Mouse (Mus musculus): Measurements from ENCODE around the gene Mtmr6.
"Not testable (repeated sequence)": the region's sequence is repeated elsewhere in the genome, so short reads cannot be mapped to it uniquely, and the experiment has no call there.

The Mtmr6 gene

GRCm38 (mm10) chr14:60290363-60290762 is 25.3 kb downstream of the Mtmr6 start:
- in situ Hi-C loops (cut with MboI) = no loop called here

DNA sequence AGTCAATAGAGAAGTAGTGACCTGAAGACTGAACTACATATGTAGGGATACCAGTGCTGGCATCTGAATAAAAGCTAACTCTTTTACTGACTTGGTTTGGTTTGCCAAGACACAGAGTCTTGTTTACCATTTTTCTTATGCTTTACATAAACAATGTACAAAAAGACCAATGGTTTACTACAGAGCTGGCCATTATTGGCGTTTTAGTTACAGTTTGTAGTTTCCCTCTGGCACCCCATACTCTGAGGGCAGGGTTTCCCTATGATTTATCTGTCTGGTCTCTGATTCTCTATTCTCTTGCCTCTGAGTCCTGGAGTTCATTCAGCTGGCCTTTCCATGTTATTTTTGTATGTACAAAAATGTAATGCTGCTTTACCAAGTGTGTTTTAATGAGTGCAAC is 30.5 kb downstream of the Mtmr6 start:
- in situ Hi-C loops (cut with MboI) = no loop called here

DNA sequence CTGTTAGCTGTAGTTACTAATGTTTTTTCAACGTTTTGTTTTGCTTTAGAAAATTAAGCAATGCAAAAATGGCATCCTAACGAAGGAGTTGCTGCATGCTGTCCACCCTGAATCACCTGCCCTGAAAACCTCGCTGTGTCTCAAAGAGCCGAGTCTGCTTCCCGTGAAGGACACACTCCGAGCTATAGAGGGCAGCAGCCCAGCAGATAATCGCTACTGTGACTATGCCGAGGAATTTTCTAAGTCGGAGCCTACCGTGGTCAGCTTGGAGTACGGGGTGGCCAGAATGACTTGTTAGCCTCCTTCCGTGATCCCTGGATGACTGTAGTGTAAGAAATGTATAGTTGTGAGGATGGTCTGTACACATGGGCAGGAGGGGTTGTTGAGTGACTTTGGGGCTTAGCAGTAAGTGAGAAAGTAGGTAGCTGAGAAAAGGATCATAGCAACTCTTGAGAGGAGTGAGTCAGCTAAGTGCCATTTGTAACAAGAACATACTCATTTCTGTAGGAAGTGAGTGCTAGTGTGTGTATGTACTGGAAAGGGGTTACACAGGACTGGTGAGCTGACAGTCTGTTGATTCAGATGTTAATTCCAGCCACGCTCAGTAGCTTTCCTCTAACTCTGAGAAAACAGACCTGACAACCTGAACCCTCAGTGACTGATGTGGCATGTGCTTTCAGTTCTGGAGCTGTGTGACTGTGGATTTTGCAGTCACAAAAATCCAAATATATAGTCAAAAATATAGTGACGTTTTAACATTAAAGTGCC is 35.4 kb downstream of the Mtmr6 start:
- in situ Hi-C loops (cut with MboI) = no loop called here

- in situ Hi-C loops (cut with MboI) = no loop called here
Measured at GRCm38 (mm10) chr14:60301024-60301423, 36.0 kb downstream of the Mtmr6 start.

DNA sequence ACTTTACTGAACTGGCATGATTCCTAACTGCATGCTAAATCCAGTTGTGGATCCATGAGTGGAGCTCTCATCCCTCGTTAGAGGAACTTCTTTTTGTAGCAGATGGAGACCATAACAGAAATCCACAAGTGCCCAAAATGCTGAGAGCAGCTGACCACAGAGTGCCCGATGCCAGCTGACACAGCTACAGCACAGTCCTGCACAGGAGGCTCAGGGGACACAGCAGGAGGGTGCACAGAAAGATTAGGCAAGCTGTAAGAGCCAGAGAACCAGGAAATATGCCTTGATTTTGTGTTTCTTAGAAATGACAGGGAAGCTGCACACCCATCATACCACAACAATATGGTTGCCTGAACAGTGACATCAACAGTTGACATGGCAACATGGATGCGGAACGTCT is 37.4 kb downstream of the Mtmr6 start:
- in situ Hi-C loops (cut with MboI) = no loop called here

DNA sequence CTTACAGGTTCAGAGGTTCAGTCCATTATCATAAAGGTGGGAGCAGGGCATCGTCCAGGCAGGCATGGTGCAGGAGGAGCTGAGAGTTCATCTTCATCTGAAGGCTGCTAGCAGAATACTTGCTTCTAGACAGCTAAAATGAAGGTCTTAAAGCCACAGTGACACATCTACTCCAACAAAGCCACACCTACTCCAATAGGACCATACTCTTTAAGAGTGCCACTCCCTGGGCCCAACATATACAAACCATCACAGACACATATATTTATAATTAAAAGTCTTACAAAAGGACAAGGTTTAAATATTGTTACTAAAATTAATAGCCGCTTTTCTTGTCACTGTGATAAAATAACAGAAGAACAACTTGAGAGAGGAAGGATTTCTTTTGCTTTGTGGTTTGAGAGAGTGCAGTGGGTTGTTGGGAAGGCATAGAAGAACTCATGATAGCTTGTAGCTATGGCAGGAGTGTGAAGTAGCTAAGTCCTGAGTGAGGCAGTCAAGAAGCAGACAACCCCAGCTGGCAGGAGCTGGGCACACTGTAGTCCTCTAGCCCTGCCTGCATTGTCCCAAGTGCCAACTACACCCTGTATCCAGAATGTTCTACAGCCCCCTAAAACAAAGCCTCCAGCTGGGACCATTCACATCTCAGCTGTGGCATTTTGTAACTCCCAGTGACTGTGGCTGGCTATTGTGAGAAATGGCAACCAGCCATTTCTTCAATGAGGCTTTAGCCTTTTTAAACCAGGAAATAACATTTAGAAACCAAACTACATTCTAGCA is 39.6 kb downstream of the Mtmr6 start:
- in situ Hi-C loops (cut with MboI) = no loop called here

GRCm38 (mm10) chr14:60308113-60308512 is 43.1 kb downstream of the Mtmr6 start:
- in situ Hi-C loops (cut with MboI) = no loop called here

GRCm38 (mm10) chr14:60310691-60311090 is 45.7 kb downstream of the Mtmr6 start:
- in situ Hi-C loops (cut with MboI) = no loop called here

- in situ Hi-C loops (cut with MboI) = no loop called here
Measured at GRCm38 (mm10) chr14:60319231-60319630, 54.2 kb downstream of the Mtmr6 start.

GRCm38 (mm10) chr14:60320813-60321212 is 55.8 kb downstream of the Mtmr6 start:
- in situ Hi-C loops (cut with MboI) = no loop called here

GRCm38 (mm10) chr14:60340001-60340400 is 75.0 kb downstream of the Mtmr6 start:
- in situ Hi-C loops (cut with MboI) = not testable (repeated sequence)

DNA sequence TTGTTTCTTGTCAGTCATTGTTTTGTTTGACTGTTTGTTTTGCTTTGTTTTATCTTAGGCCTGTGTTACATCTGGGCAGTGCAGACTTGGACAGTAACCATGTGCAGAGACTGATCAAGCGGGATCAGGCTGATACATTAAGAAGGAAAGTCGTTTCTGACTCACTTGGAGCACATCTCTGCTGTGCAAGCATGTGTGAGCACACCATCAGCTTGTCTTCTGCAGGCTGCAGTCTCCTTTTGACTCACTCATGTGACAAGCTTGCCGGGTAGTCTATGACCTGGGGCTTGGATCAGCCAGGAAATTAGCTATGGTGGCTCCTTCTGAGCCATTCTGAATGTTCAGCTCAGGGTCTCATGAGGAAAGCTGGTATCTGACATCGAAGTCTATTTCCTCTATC is 75.5 kb downstream of the Mtmr6 start:
- in situ Hi-C loops (cut with MboI) = no loop called here

DNA sequence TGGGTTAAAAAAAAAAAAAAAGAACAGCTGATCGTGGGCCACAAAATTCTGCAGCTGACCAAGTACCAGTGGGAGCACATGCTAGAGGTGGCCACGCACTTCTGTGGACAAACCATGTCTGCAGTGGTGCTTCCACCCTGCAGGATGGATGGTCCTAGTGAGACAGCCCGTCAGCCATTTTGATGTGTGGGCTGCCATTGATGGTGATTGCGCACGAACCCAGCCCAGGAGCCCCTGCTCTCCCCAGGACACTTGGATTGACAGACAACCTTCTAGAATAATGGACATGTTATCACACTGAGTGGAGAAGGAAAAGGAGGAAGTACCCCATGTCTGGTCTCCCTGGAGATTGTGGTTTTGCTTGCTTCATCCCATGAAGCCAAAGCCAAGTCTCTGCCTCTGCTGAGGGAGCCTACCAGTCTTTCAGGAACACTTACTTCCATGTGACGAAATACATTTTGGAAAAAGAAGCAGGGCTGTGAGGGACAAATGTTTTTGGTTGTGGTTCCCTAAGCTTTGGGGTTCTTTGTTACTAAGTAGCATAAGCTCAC is 80.4 kb downstream of the Mtmr6 start:
- in situ Hi-C loops (cut with MboI) = no loop called here

Data from mature B cell (primary cell).